Mouse (Mus musculus): ENCODE results near the gene Aff3. TPM values are rescaled to one million over a fixed set of nuclear protein-coding genes. Genes with fewer than 3 reads are reported as not detected.
A peak's percentile ranks its signal among the peaks of the same experiment; 100 is the strongest.

The Aff3 gene
- polyA plus RNA-seq (2016; fragmentation: Nextera tagmentation; extraction: Ambion mirVana), result 15.1 and 25.7 TPM in 2 replicates

- no peak within 1 kb of the TSS for H3K9ac ChIP-seq
- ATAC-seq (ENCODE audit: low FRiP score), result no peak
- 86% methylated on average over 13 of the region's 13 CpGs for WGBS
Observed at GRCm38 (mm10) chr1:38664777-38665176, at the start of gene Aff3. Gene Aff3, minus strand, starts transcription at chr1:38664955.

GRCm38 (mm10) chr1:38700646-38701045 lies 35.9 kb upstream of the Aff3 start:
- no peaks in the 10 kb centered on the region for H3K27me3 ChIP-seq
- no peak overlapping the region for H3K27ac ChIP-seq
- H3K9me3 ChIP-seq, result no peaks in the 10 kb centered on the region
- 69% methylated on average over 6 of the region's 6 CpGs for WGBS
- no peak overlapping the region for H3K4me2 ChIP-seq
- no peak overlapping the region for H3K4me3 ChIP-seq (replicated peaks)
- H3K36me3 ChIP-seq (replicated peaks), result no peaks in the 10 kb centered on the region
- ATAC-seq (ENCODE audit: low FRiP score), result no peak
- H3K9ac ChIP-seq, result no peak overlapping the region
- H3K4me1 ChIP-seq, result peaks cover 9% of the 10 kb centered on the region; the same call in 1 of the 2 replicates

More at GRCm38 (mm10) chr1:38664777-38665176, at the start of gene Aff3:
- no peak within 1 kb of the TSS for H3K27ac ChIP-seq
- no peak within 1 kb of the TSS for H3K4me3 ChIP-seq (replicated peaks)
- no peaks in the 10 kb centered on the region for H3K36me3 ChIP-seq (replicated peaks)
- H3K4me2 ChIP-seq, result no peak within 1 kb of the TSS
- no peaks in the 10 kb centered on the region for H3K27me3 ChIP-seq
- no peaks in the 10 kb centered on the region for H3K9me3 ChIP-seq
- no peaks in the 10 kb centered on the region for H3K4me1 ChIP-seq

GRCm38 (mm10) chr1:38699244-38699643 lies 34.5 kb upstream of the Aff3 start:
- Histone ChIP-seq H3K4me3 (replicated peaks) (no peak overlapping the region), H3K27me3 (no peaks in the 10 kb centered on the region), H3K4me2 (no peak overlapping the region), H3K27ac (no peak overlapping the region), H3K9me3 (no peaks in the 10 kb centered on the region), H3K4me1 (peaks cover 9% of the 10 kb centered on the region; the same call in 1 of the 2 replicates), H3K36me3 (replicated peaks) (no peaks in the 10 kb centered on the region), H3K9ac (no peak overlapping the region)
- ATAC-seq (ENCODE audit: low FRiP score), result no peak
- 93% methylated on average over 10 of the region's 10 CpGs for WGBS

GRCm38 (mm10) chr1:38695812-38696681 lies 31.3 kb upstream of the Aff3 start:
- no peaks in the 10 kb centered on the region for H3K36me3 ChIP-seq (replicated peaks)
- no peak overlapping the region for H3K4me3 ChIP-seq (replicated peaks)
- H3K4me2 ChIP-seq, result no peak overlapping the region
- no peak for ATAC-seq (ENCODE audit: low FRiP score)
- H3K27me3 ChIP-seq, result no peaks in the 10 kb centered on the region
- 54% methylated on average over 15 of the region's 15 CpGs for WGBS
- no peak overlapping the region for H3K9ac ChIP-seq
- peak overlapping the region; percentile 33; the same call in 1 of the 2 replicates for H3K27ac ChIP-seq
- H3K4me1 ChIP-seq, result peaks cover 9% of the 10 kb centered on the region; the same call in 1 of the 2 replicates
- no peaks in the 10 kb centered on the region for H3K9me3 ChIP-seq

GRCm38 (mm10) chr1:38695089-38695811 lies 30.5 kb upstream of the Aff3 start:
- ATAC-seq (ENCODE audit: low FRiP score), result no peak
- H3K4me2 ChIP-seq, result no peak overlapping the region

GRCm38 (mm10) chr1:38694142-38694541 lies 29.4 kb upstream of the Aff3 start:
- peaks cover 9% of the 10 kb centered on the region; the same call in 1 of the 2 replicates for H3K4me1 ChIP-seq
- no peak for ATAC-seq (ENCODE audit: low FRiP score)
- H3K9ac ChIP-seq, result no peak overlapping the region
- H3K4me3 ChIP-seq (replicated peaks), result no peak overlapping the region
- no peak overlapping the region for H3K4me2 ChIP-seq
- H3K9me3 ChIP-seq, result no peaks in the 10 kb centered on the region
- H3K27me3 ChIP-seq, result no peaks in the 10 kb centered on the region
- H3K36me3 ChIP-seq (replicated peaks), result no peaks in the 10 kb centered on the region
- H3K27ac ChIP-seq, result no peak overlapping the region
- 67% methylated on average over 5 of the region's 5 CpGs for WGBS

More at GRCm38 (mm10) chr1:38695089-38695811, 30.5 kb upstream of the Aff3 start:
- Histone ChIP-seq H3K9me3 (no peaks in the 10 kb centered on the region), H3K27me3 (no peaks in the 10 kb centered on the region), H3K4me3 (replicated peaks) (no peak overlapping the region), H3K9ac (no peak overlapping the region), H3K27ac (no peak overlapping the region), H3K4me1 (peaks cover 9% of the 10 kb centered on the region; the same call in 1 of the 2 replicates), H3K36me3 (replicated peaks) (no peaks in the 10 kb centered on the region)
- 79% methylated on average over 2 of the region's 2 CpGs for WGBS

GRCm38 (mm10) chr1:38690471-38690870 lies 25.7 kb upstream of the Aff3 start:
- Histone ChIP-seq H3K9ac (no peak overlapping the region), H3K9me3 (no peaks in the 10 kb centered on the region), H3K4me1 (no peaks in the 10 kb centered on the region), H3K27me3 (no peaks in the 10 kb centered on the region), H3K36me3 (replicated peaks) (no peaks in the 10 kb centered on the region), H3K27ac (no peak overlapping the region), H3K4me3 (replicated peaks) (no peak overlapping the region), H3K4me2 (no peak overlapping the region)
- WGBS, result 90% methylated on average over 6 of the region's 6 CpGs
- ATAC-seq (ENCODE audit: low FRiP score), result no peak

GRCm38 (mm10) chr1:38688216-38688615 lies 23.5 kb upstream of the Aff3 start:
- H3K36me3 ChIP-seq (replicated peaks), result no peaks in the 10 kb centered on the region
- ATAC-seq (ENCODE audit: low FRiP score), result no peak
- no peak overlapping the region for H3K4me3 ChIP-seq (replicated peaks)
- H3K4me2 ChIP-seq, result no peak overlapping the region
- H3K27me3 ChIP-seq, result no peaks in the 10 kb centered on the region
- no peak overlapping the region for H3K9ac ChIP-seq
- H3K27ac ChIP-seq, result no peak overlapping the region
- no peaks in the 10 kb centered on the region for H3K4me1 ChIP-seq
- 55% methylated on average over 5 of the region's 5 CpGs for whole genome bisulfite sequencing
- H3K9me3 ChIP-seq, result no peaks in the 10 kb centered on the region

- H3K4me3 ChIP-seq (replicated peaks), result no peak overlapping the region
- H3K4me1 ChIP-seq, result no peaks in the 10 kb centered on the region
- no peak for ATAC-seq (ENCODE audit: low FRiP score)
- H3K27ac ChIP-seq, result no peak overlapping the region
- H3K9ac ChIP-seq, result no peak overlapping the region
- no peaks in the 10 kb centered on the region for H3K9me3 ChIP-seq
- no peaks in the 10 kb centered on the region for H3K27me3 ChIP-seq
- no peaks in the 10 kb centered on the region for H3K36me3 ChIP-seq (replicated peaks)
- WGBS, result 89% methylated on average over 5 of the region's 5 CpGs
- no peak overlapping the region for H3K4me2 ChIP-seq
Observed at GRCm38 (mm10) chr1:38685706-38686105, 21.0 kb upstream of the Aff3 start.

GRCm38 (mm10) chr1:38683158-38683721 lies 18.5 kb upstream of the Aff3 start:
- H3K9ac ChIP-seq, result no peak overlapping the region
- H3K27me3 ChIP-seq, result no peaks in the 10 kb centered on the region
- H3K9me3 ChIP-seq, result no peaks in the 10 kb centered on the region
- H3K4me2 ChIP-seq, result no peak overlapping the region
- ATAC-seq (ENCODE audit: low FRiP score), result no peak
- H3K36me3 ChIP-seq (replicated peaks), result no peaks in the 10 kb centered on the region
- WGBS, result 89% methylated on average over 10 of the region's 10 CpGs
- no peaks in the 10 kb centered on the region for H3K4me1 ChIP-seq
- no peak overlapping the region for H3K4me3 ChIP-seq (replicated peaks)
- H3K27ac ChIP-seq, result no peak overlapping the region

GRCm38 (mm10) chr1:38679890-38680289 lies 15.1 kb upstream of the Aff3 start:
- no peaks in the 10 kb centered on the region for H3K27me3 ChIP-seq
- no peak overlapping the region for H3K27ac ChIP-seq
- H3K4me1 ChIP-seq, result no peaks in the 10 kb centered on the region
- ATAC-seq (ENCODE audit: low FRiP score), result no peak
- H3K9ac ChIP-seq, result no peak overlapping the region
- H3K9me3 ChIP-seq, result no peaks in the 10 kb centered on the region
- 90% methylated on average over 8 of the region's 8 CpGs for WGBS
- H3K4me2 ChIP-seq, result no peak overlapping the region
- no peaks in the 10 kb centered on the region for H3K36me3 ChIP-seq (replicated peaks)
- H3K4me3 ChIP-seq (replicated peaks), result no peak overlapping the region

- Histone ChIP-seq H3K27ac (no peak overlapping the region), H3K27me3 (no peaks in the 10 kb centered on the region), H3K4me1 (no peaks in the 10 kb centered on the region), H3K9ac (no peak overlapping the region), H3K36me3 (replicated peaks) (no peaks in the 10 kb centered on the region), H3K4me3 (replicated peaks) (no peak overlapping the region), H3K9me3 (no peaks in the 10 kb centered on the region), H3K4me2 (no peak overlapping the region)
- WGBS, result 79% methylated on average over 3 of the region's 3 CpGs
- ATAC-seq (ENCODE audit: low FRiP score), result no peak
Observed at GRCm38 (mm10) chr1:38671756-38672155, 7.0 kb upstream of the Aff3 start.

All from forebrain, embryonic 12.5 days (tissue).